In the genomic region with DNA sequence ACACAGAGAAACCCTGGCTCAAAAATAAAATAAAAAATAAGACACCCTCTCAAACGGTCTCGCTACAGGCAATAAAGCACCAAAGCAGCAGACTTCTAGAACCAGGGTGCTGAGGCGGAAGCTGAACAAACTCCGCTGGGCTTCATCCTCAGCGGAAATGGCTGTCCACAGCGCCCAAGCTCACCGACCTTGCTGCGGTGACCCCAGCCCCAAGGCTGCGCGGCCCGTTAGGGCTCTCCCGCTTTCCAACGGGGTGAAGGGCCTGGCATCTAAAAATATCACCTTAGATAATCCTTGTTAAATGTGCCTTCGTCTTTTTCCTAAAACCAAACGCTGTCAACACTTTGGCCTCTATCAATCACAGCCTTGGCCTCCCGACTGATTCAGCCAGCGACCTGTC, we compare ENCODE assay signal across 8 mouse cellular contexts. TPM values are rescaled to one million over a fixed set of nuclear protein-coding genes. Genes with fewer than 3 reads are reported as not detected.
DNase-seq lines count a peak whose midpoint lies in the region; ATAC-seq and TF ChIP-seq lines count a peak whose summit lies in the region.

No protein-coding gene starts in this region.

- no peak for DNase-seq in cerebellum, adult 2 months
- no peak for DNase-seq in cerebellum, adult 11 months
- no peak for DNase-seq in lung, adult 2 months
- DNase-seq in lung, postnatal 36 days: no peak
- no peak for DNase-seq in forebrain, embryonic 11.5 days (ENCODE audit: low spot score)
- DNase-seq in kidney, postnatal 0 days (ENCODE audit: low spot score): peak; percentile 56
- peak; percentile 49 for DNase-seq in testis, postnatal 10 days (ENCODE audit: low spot score)

- 1% methylated on average over 17 of the region's 17 CpGs for WGBS in cerebellum, adult 2 months
- 3% methylated on average over 17 of the region's 17 CpGs for WGBS in lung, adult 2 months
- 5% methylated on average over 17 of the region's 17 CpGs for WGBS in forebrain, embryonic 11.5 days
- 3% methylated on average over 17 of the region's 17 CpGs for WGBS in kidney, postnatal 0 days
- WGBS in macrophage (ENCODE audit: missing documents): 3% methylated on average over 16 of the region's 17 CpGs

- H3K4me2 ChIP-seq in forebrain, embryonic 11.5 days (ENCODE audit: low read depth, low read length, severe bottlenecking): peak overlapping the region; percentile 62
- H3K4me2 ChIP-seq in kidney, postnatal 0 days (ENCODE audit: low read length): peak overlapping the region; percentile 66

- no peaks in the 10 kb centered on the region for H3K9me3 ChIP-seq in forebrain, embryonic 11.5 days (ENCODE audit: control insufficient read depth, low read length)
- H3K9me3 ChIP-seq in kidney, postnatal 0 days (replicated peaks; ENCODE audit: low read length): no peaks in the 10 kb centered on the region

- H3K36me3 ChIP-seq in forebrain, embryonic 11.5 days (ENCODE audit: control insufficient read depth, insufficient read depth, low read length): no peaks in the 10 kb centered on the region
- H3K36me3 ChIP-seq in kidney, postnatal 0 days (ENCODE audit: insufficient read depth, low read length): 0 out of 2 replicates have a peak, but pooled peaks cover 6% of the 10 kb centered on the region
- peaks cover 11% of the 10 kb centered on the region; the same call in 1 of the 2 replicates for H3K36me3 ChIP-seq in macrophage (ENCODE audit: inconsistent target)

- H3K9ac ChIP-seq in forebrain, embryonic 11.5 days (ENCODE audit: low read length): peak overlapping the region; percentile 67
- peak overlapping the region; percentile 67 for H3K9ac ChIP-seq in kidney, postnatal 0 days (ENCODE audit: low read depth, low read length)

- TF ChIP-seq POLR2A in cerebellum, adult 2 months (IDR thresholded peaks at IDR 0.05; ENCODE audit: borderline replicate concordance, insufficient read depth, low read length): no peak
- TF ChIP-seq POLR2A in lung, adult 2 months (IDR thresholded peaks at IDR 0.05; ENCODE audit: borderline replicate concordance, extremely low read depth, low read depth, low read length): peak; percentile 16; the same call in 1 of the 2 replicates

- H3K79me2 ChIP-seq in macrophage (ENCODE audit: inconsistent target): peaks cover 49% of the 10 kb centered on the region

- peak; percentile 28 for ATAC-seq in forebrain, embryonic 11.5 days (replicated peaks; ENCODE audit: low FRiP score)
- ATAC-seq in kidney, postnatal 0 days (replicated peaks; ENCODE audit: low FRiP score, low read depth): peak; percentile 31

- peak overlapping the region; percentile 80 for H3K27ac ChIP-seq in cerebellum, adult 2 months (ENCODE audit: insufficient read depth, low read length)
- H3K27ac ChIP-seq in forebrain, embryonic 11.5 days (ENCODE audit: low read depth, low read length): peak overlapping the region; percentile 46; the same call in 1 of the 2 replicates
- H3K27ac ChIP-seq in kidney, postnatal 0 days: peak overlapping the region; percentile 92
- peak overlapping the region; percentile 96 for H3K27ac ChIP-seq in macrophage

- H3K4me3 ChIP-seq in cerebellum, adult 2 months (replicated peaks; ENCODE audit: insufficient read depth, low read depth, low read length): peak overlapping the region; percentile 95
- H3K4me3 ChIP-seq in lung, adult 2 months (replicated peaks; ENCODE audit: extremely low read depth, low read depth, low read length): peak overlapping the region; percentile 93
- H3K4me3 ChIP-seq in forebrain, embryonic 11.5 days (ENCODE audit: low read depth, low read length): peak overlapping the region; percentile 83
- H3K4me3 ChIP-seq in kidney, postnatal 0 days (replicated peaks; ENCODE audit: low read depth, low read length): peak overlapping the region; percentile 87
- peak overlapping the region; percentile 67 for H3K4me3 ChIP-seq in macrophage (ENCODE audit: inconsistent target)

- H3K4me1 ChIP-seq in cerebellum, adult 2 months (ENCODE audit: control insufficient read depth, insufficient read depth, low read length): no peaks in the 10 kb centered on the region
- peaks cover 9% of the 10 kb centered on the region for H3K4me1 ChIP-seq in lung, adult 2 months (ENCODE audit: control insufficient read depth, insufficient read depth, low read length)
- H3K4me1 ChIP-seq in forebrain, embryonic 11.5 days (replicated peaks; ENCODE audit: control insufficient read depth, insufficient read depth, low read length): no peaks in the 10 kb centered on the region; the same call in 1 of the 2 replicates
- peaks cover 7% of the 10 kb centered on the region for H3K4me1 ChIP-seq in kidney, postnatal 0 days (replicated peaks; ENCODE audit: insufficient read depth, low read length)

- H3K27me3 ChIP-seq in cerebellum, adult 2 months (ENCODE audit: control insufficient read depth, insufficient read depth, low read length): no peaks in the 10 kb centered on the region
- H3K27me3 ChIP-seq in forebrain, embryonic 11.5 days (ENCODE audit: control insufficient read depth, insufficient read depth, low read length): no peaks in the 10 kb centered on the region
- H3K27me3 ChIP-seq in kidney, postnatal 0 days (ENCODE audit: insufficient read depth, low read length): no peaks in the 10 kb centered on the region

- no peak for TF ChIP-seq CTCF in cerebellum, adult 2 months (IDR thresholded peaks at IDR 0.05; ENCODE audit: borderline replicate concordance, insufficient read depth, low read depth, low read length)
- TF ChIP-seq CTCF in lung, adult 2 months (IDR thresholded peaks at IDR 0.05; ENCODE audit: insufficient read depth, low read length): no peak
- no peak for TF ChIP-seq CTCF in kidney, postnatal 0 days (IDR thresholded peaks at IDR 0.05; ENCODE audit: low read depth)

RNA-seq across cellular contexts. Expression of a gene that starts 0.6 kb away (rescaled TPM):
- 21.7 and 22.3 TPM in 2 replicates for polyA plus RNA-seq in cerebellum, adult 2 months (2012; rRNA removed)
- polyA plus RNA-seq in lung, adult 2 months (2012; rRNA removed): 12.6 and 15.9 TPM in 2 replicates
- polyA plus RNA-seq in forebrain, embryonic 11.5 days (2014; fragmentation: Nextera tagmentation; extraction: Ambion mirVana): 33.0 and 35.5 TPM in 2 replicates
- 11.4 and 13.0 TPM in 2 replicates for polyA plus RNA-seq in kidney, postnatal 0 days (2015; fragmentation: Nextera tagmentation; extraction: Ambion mirVana)
- total RNA-seq in macrophage (2018; cell fraction: chromatin; rRNA removed): 100 to 1,000 TPM in 7 of 26 experiments, 10 to 100 TPM in 19; 52.9 to 143 (median 76.6) TPM
- total RNA-seq in macrophage (2018; cell fraction: cytosol; rRNA removed): 10 to 100 TPM; 36.3 to 59.5 (median 42.6) TPM
- 100 to 1,000 TPM in 4 of 26 experiments, 10 to 100 TPM in 22; 47.0 to 118 (median 66.9) TPM for total RNA-seq in macrophage (2018; cell fraction: nucleus; rRNA removed)
- polyA plus RNA-seq in macrophage (2018): 29.2 to 49.7 TPM (median 30.6 TPM) in 3 replicates

RNA-seq across cellular contexts. Expression of a gene that starts 25.2 kb away (rescaled TPM):
- 0.05 TPM in 1 of 2 replicates, not detected in the other for polyA plus RNA-seq in cerebellum, adult 2 months (2012; rRNA removed)
- not detected in 2 replicates for polyA plus RNA-seq in lung, adult 2 months (2012; rRNA removed)
- not detected in 2 replicates for polyA plus RNA-seq in forebrain, embryonic 11.5 days (2014; fragmentation: Nextera tagmentation; extraction: Ambion mirVana)
- 0.08 TPM in 2 replicates for polyA plus RNA-seq in kidney, postnatal 0 days (2015; fragmentation: Nextera tagmentation; extraction: Ambion mirVana)
- under 1 TPM in 1 of 26 experiments, not detected in 25; 0.29 TPM for total RNA-seq in macrophage (2018; cell fraction: chromatin; rRNA removed)
- total RNA-seq in macrophage (2018; cell fraction: cytosol; rRNA removed): not detected
- under 1 TPM in 2 of 26 experiments, not detected in 24; 0.18 to 0.22 TPM for total RNA-seq in macrophage (2018; cell fraction: nucleus; rRNA removed)
- not detected in 3 replicates for polyA plus RNA-seq in macrophage (2018)

RNA-seq across cellular contexts. Expression of a gene that starts 36.7 kb away (rescaled TPM):
- 0.11 TPM in 1 of 2 replicates, not detected in the other for polyA plus RNA-seq in cerebellum, adult 2 months (2012; rRNA removed)
- polyA plus RNA-seq in lung, adult 2 months (2012; rRNA removed): not detected in 2 replicates
- polyA plus RNA-seq in forebrain, embryonic 11.5 days (2014; fragmentation: Nextera tagmentation; extraction: Ambion mirVana): not detected in 2 replicates
- not detected in 2 replicates for polyA plus RNA-seq in kidney, postnatal 0 days (2015; fragmentation: Nextera tagmentation; extraction: Ambion mirVana)
- not detected for total RNA-seq in macrophage (2018; cell fraction: chromatin; rRNA removed)
- total RNA-seq in macrophage (2018; cell fraction: cytosol; rRNA removed): not detected
- not detected for total RNA-seq in macrophage (2018; cell fraction: nucleus; rRNA removed)
- not detected in 3 replicates for polyA plus RNA-seq in macrophage (2018)

RNA-seq across cellular contexts. Expression of a gene that starts 50.7 kb away (rescaled TPM):
- not detected in 2 replicates for polyA plus RNA-seq in cerebellum, adult 2 months (2012; rRNA removed)
- polyA plus RNA-seq in lung, adult 2 months (2012; rRNA removed): not detected in 2 replicates
- not detected in 2 replicates for polyA plus RNA-seq in forebrain, embryonic 11.5 days (2014; fragmentation: Nextera tagmentation; extraction: Ambion mirVana)
- polyA plus RNA-seq in kidney, postnatal 0 days (2015; fragmentation: Nextera tagmentation; extraction: Ambion mirVana): not detected in 2 replicates
- total RNA-seq in macrophage (2018; cell fraction: chromatin; rRNA removed): not detected
- total RNA-seq in macrophage (2018; cell fraction: cytosol; rRNA removed): not detected
- not detected for total RNA-seq in macrophage (2018; cell fraction: nucleus; rRNA removed)
- not detected in 3 replicates for polyA plus RNA-seq in macrophage (2018)

RNA-seq across cellular contexts. Expression of a gene that starts 54.1 kb away (rescaled TPM):
- 38.9 and 39.9 TPM in 2 replicates for polyA plus RNA-seq in cerebellum, adult 2 months (2012; rRNA removed)
- 14.0 and 23.4 TPM in 2 replicates for polyA plus RNA-seq in lung, adult 2 months (2012; rRNA removed)
- 6.1 and 6.6 TPM in 2 replicates for polyA plus RNA-seq in forebrain, embryonic 11.5 days (2014; fragmentation: Nextera tagmentation; extraction: Ambion mirVana)
- 6.1 and 6.2 TPM in 2 replicates for polyA plus RNA-seq in kidney, postnatal 0 days (2015; fragmentation: Nextera tagmentation; extraction: Ambion mirVana)
- 10 to 100 TPM; 11.5 to 33.6 (median 23.9) TPM for total RNA-seq in macrophage (2018; cell fraction: chromatin; rRNA removed)
- total RNA-seq in macrophage (2018; cell fraction: cytosol; rRNA removed): 10 to 100 TPM; 24.6 to 46.9 (median 36.0) TPM
- total RNA-seq in macrophage (2018; cell fraction: nucleus; rRNA removed): 10 to 100 TPM; 16.3 to 53.2 (median 36.8) TPM
- polyA plus RNA-seq in macrophage (2018): 27.8 to 35.2 TPM (median 29.0 TPM) in 3 replicates

Comparison
In these comparisons a context has a peak if more than half of its experiments do, and no peak if none do; other contexts are left out.
1. DNase-seq: peak in kidney, postnatal 0 days (single experiment) and testis, postnatal 10 days (single experiment); none in cerebellum, adult 2 months (0 of 2), cerebellum, adult 11 months (single experiment), lung, adult 2 months (single experiment), lung, postnatal 36 days (single experiment) and forebrain, embryonic 11.5 days (single experiment).
2. H3K27ac ChIP-seq: peak in every context shown above with its lines; median percentile 96 in macrophage; 92 in kidney, postnatal 0 days; 80 in cerebellum, adult 2 months; 46 in forebrain, embryonic 11.5 days.
3. Peak in every context shown above with its lines, with median percentiles within 50 percentile points of each other: H3K4me3 ChIP-seq.